Mouse (Mus musculus) kidney, embryonic 15.5 days (tissue): ENCODE results near the gene Sdsl. TPM values are rescaled to one million over a fixed set of nuclear protein-coding genes. Genes with fewer than 3 reads are reported as not detected.

Experiments used
- ATAC-seq: fragments of 200-750 bp; cut with Nextera tagmentation; replicated peaks from 2 replicates; pipeline ENCODE4 v1.8.0; 2017; ENCODE audit warnings: moderate TSS enrichment; ENCODE audit not compliant: low FRiP score
- H3K27ac ChIP-seq: fragments of 300-500 bp; sonication (generic); 2 replicates; pipeline ENCODE4 v1.5.1; 2015; ENCODE audit warnings: mild to moderate bottlenecking, inconsistent platforms
- H3K27me3 ChIP-seq: fragments of 300-500 bp; sonication (generic); 2 replicates; pipeline ENCODE4 v1.6.1; 2015; ENCODE audit warnings: inconsistent platforms
- H3K36me3 ChIP-seq: fragments of 300-500 bp; sonication (generic); 2 replicates; pipeline ENCODE4 v1.6.1; 2015; ENCODE audit warnings: inconsistent platforms
- H3K4me1 ChIP-seq: fragments of 300-500 bp; sonication (generic); 2 replicates; pipeline ENCODE4 v1.6.1; 2015; ENCODE audit warnings: inconsistent platforms
- H3K4me2 ChIP-seq: fragments of 300-500 bp; sonication (generic); 2 replicates; pipeline ENCODE4 v1.6.1; 2015; ENCODE audit warnings: moderate library complexity, mild to moderate bottlenecking, inconsistent platforms
- H3K4me3 ChIP-seq: fragments of 300-500 bp; sonication (generic); replicated peaks from 2 replicates; pipeline ENCODE4 v1.5.1; 2015; ENCODE audit warnings: mild to moderate bottlenecking, inconsistent platforms
- H3K9ac ChIP-seq: fragments of 300-500 bp; sonication (generic); 2 replicates; pipeline ENCODE4 v1.6.1; 2015; ENCODE audit warnings: mild to moderate bottlenecking, inconsistent platforms
- H3K9me3 ChIP-seq: fragments of 300-500 bp; sonication (generic); replicated peaks from 2 replicates; pipeline ENCODE4 v1.6.1; 2016; ENCODE audit warnings: inconsistent platforms
- WGBS: fragments of 180-500 bp; shearing (Covaris S2); methylation state at CpG from one replicate; pipeline ENCODE4 v1.1.7; 2015; ENCODE audit warnings: mixed read lengths; 5-methylcytosine and 5-hydroxymethylcytosine counted together
- polyA plus RNA-seq: library from polyadenylated mRNA; unstranded; fragments of >200 nt; fragmentation: Nextera tagmentation; extraction: Ambion mirVana; gene quantifications from 2 replicates; pipeline ENCODE4 v1.2.1, GENCODE M21; 2015

The Sdsl gene
- polyA plus RNA-seq, 1 experiment from 2014 or later: 14.4 TPM

DNA sequence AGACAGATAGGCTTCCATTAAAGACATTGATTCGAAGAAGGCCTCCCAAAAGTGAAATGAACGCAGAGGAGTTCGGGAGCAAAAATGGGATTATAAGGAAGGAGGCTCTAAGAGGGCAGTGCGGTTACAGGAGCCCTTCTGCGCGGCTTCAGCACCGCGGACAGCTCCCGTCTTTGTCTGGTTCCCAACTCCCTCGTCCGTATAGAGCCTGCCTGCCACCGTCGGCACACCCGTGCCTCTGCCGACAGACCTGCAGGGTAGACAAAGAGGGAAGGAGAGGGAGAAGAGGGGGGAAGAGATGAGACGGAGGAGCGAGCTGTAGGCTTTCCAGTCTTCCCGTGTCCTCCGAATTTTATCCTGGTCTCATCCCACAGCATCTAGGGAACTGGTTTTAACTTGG, 48.6 kb downstream of the Sdsl start:
- no peak overlapping the region for H3K4me2 ChIP-seq
- no peak for ATAC-seq
- no peaks in the 10 kb centered on the region for H3K9me3 ChIP-seq
- peaks cover 9% of the 10 kb centered on the region; the same call in 1 of the 2 replicates for H3K4me1 ChIP-seq
- H3K4me3 ChIP-seq: no peak overlapping the region
- H3K9ac ChIP-seq: no peak overlapping the region
- H3K27ac ChIP-seq: no peak overlapping the region
- peaks cover 98% of the 10 kb centered on the region for H3K27me3 ChIP-seq
- under 1% methylated on average over 19 of the region's 19 CpGs for WGBS
- H3K36me3 ChIP-seq: no peaks in the 10 kb centered on the region

DNA sequence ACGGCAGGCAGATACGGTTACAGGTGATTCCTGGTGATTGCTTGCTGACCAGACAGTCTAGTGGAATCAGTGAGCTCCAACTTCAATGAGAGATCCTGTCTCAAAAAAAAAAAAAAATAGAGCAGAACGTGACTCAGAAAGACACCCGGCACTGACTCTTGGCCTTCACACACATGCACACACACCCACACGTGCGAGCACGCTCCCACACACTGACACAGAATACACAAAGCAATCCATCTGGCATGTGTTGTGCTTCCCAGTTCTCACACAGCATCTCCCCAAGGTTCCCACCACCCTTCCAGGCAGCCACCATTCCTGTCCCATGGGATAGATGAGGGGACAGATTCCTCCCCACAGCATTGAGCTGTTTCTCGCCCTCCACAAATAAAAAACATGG, 52.5 kb downstream of the Sdsl start:
- Histone ChIP-seq H3K27ac (no peak overlapping the region), H3K36me3 (no peaks in the 10 kb centered on the region), H3K4me2 (no peak overlapping the region), H3K9ac (no peak overlapping the region), H3K4me1 (no peaks in the 10 kb centered on the region), H3K4me3 (no peak overlapping the region), H3K27me3 (peaks cover 95% of the 10 kb centered on the region), H3K9me3 (no peaks in the 10 kb centered on the region)
- WGBS: 79% methylated on average over 8 of the region's 8 CpGs
- no peak for ATAC-seq

DNA sequence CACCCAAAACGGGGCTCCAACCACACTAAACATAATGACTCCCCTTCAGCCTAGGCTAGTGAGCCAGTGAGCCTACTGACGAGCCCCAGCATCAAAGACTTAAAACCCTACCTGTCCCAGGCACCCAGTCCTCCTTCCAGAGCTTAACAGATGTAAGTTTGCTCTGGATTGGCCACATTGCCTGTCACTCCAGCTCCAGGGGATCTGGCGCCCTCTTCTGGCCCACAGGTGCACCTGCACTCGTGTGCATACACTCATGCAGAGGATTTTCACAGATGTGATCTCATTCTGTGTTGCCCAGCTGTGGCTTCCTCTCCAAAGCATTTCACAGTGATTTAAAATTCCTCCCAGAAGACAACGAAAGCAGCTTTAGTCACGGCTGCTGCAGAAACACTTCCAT, 59.2 kb downstream of the Sdsl start:
- Histone ChIP-seq H3K4me3 (no peak overlapping the region), H3K4me1 (peaks cover 12% of the 10 kb centered on the region), H3K9me3 (no peaks in the 10 kb centered on the region; the same call in 1 of the 2 replicates), H3K27me3 (peaks cover 84% of the 10 kb centered on the region), H3K27ac (no peak overlapping the region), H3K4me2 (no peak overlapping the region), H3K36me3 (no peaks in the 10 kb centered on the region), H3K9ac (no peak overlapping the region)
- WGBS: 83% methylated on average over 6 of the region's 6 CpGs
- ATAC-seq: no peak

- peak overlapping the region; percentile 19 for H3K4me3 ChIP-seq
- no peak for ATAC-seq
- H3K27ac ChIP-seq: no peak overlapping the region
- H3K9me3 ChIP-seq: no peaks in the 10 kb centered on the region; the same call in 1 of the 2 replicates
- peak overlapping the region; percentile 43 for H3K4me2 ChIP-seq
- peaks cover 12% of the 10 kb centered on the region for H3K4me1 ChIP-seq
- 1% methylated on average over 40 of the region's 41 CpGs for WGBS
- H3K9ac ChIP-seq: no peak overlapping the region
- H3K36me3 ChIP-seq: no peaks in the 10 kb centered on the region
- H3K27me3 ChIP-seq: peaks cover 67% of the 10 kb centered on the region
Observed at GRCm38 (mm10) chr5:120409385-120410378, 62.9 kb downstream of the Sdsl start.

- ATAC-seq: no peak
- Histone ChIP-seq H3K9me3 (no peaks in the 10 kb centered on the region; the same call in 1 of the 2 replicates), H3K27me3 (peaks cover 65% of the 10 kb centered on the region), H3K27ac (no peak overlapping the region), H3K4me3 (no peak overlapping the region), H3K4me2 (no peak overlapping the region), H3K4me1 (peaks cover 12% of the 10 kb centered on the region), H3K36me3 (no peaks in the 10 kb centered on the region), H3K9ac (no peak overlapping the region)
- 70% methylated on average over 14 of the region's 14 CpGs for WGBS
Observed at GRCm38 (mm10) chr5:120408933-120409332, 63.7 kb downstream of the Sdsl start.

Other genes starting within 250 kb of the Sdsl start
- not detected in 2 replicates for gene Lhx5, start 41.1 kb downstream of the Sdsl start, polyA plus RNA-seq
- not detected in 2 replicates for gene Sds, start 3.7 kb upstream of the Sdsl start, polyA plus RNA-seq
- gene Plbd2, start 30.8 kb upstream of the Sdsl start, polyA plus RNA-seq: 50.8 and 60.0 TPM in 2 replicates
- 9.4 and 9.7 TPM in 2 replicates for gene Slc8b1, start 38.4 kb upstream of the Sdsl start, polyA plus RNA-seq
- gene Tpcn1, start 115.9 kb upstream of the Sdsl start, polyA plus RNA-seq: 32.9 and 36.0 TPM in 2 replicates
- gene Iqcd, start 116.2 kb upstream of the Sdsl start, polyA plus RNA-seq: 0.82 and 0.90 TPM in 2 replicates
- 15.3 and 16.1 TPM in 2 replicates for gene Rita1, start 139.8 kb upstream of the Sdsl start, polyA plus RNA-seq
- 47.2 and 52.2 TPM in 2 replicates for gene Ddx54, start 139.9 kb upstream of the Sdsl start, polyA plus RNA-seq
- gene Cfap73, start 161.4 kb upstream of the Sdsl start, polyA plus RNA-seq: not detected in 2 replicates
- gene Rasal1, start 176.0 kb upstream of the Sdsl start, polyA plus RNA-seq: 0.58 and 0.89 TPM in 2 replicates
- 7.5 and 8.5 TPM in 2 replicates for gene Dtx1, start 239.1 kb upstream of the Sdsl start, polyA plus RNA-seq